ENCODE assay signal across 8 mouse cellular contexts in the genomic region with DNA sequence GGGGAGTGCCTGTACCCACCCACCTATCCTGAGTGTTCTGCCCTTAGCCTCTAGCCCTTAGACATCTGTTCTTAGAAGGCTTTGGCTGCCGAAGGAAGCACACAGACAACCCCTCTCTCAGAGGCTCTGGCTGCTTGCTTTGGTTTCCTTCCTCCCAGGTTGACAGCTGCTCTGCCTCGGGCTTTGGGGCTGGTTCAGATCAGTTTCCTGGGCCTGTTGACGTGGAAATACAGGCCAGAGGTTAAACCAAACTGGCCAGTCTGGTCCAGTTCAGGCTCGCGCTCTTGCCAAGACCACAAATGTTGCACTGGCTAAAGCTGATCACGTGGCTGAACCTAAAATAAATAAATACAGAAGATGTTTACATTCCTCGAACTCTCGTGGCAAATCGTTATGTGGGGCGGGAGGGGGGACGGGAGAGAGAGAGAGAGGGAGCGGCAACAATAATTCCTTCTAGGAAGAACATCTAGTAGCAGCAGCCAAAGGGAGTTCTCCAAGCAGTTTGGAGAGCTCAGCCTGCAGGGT. TPM values are rescaled to one million over a fixed set of nuclear protein-coding genes. Genes with fewer than 3 reads are reported as not detected.
DNase-seq lines count a peak whose midpoint lies in the region; ATAC-seq and TF ChIP-seq lines count a peak whose summit lies in the region.

No protein-coding gene starts in this region.

- ATAC-seq in heart, embryonic 12.5 days (ENCODE audit: insufficient number of reproducible peaks, low FRiP score) = no peak; the same call in 1 of the 2 replicates

- no peaks in the 10 kb centered on the region for H3K79me2 ChIP-seq in heart, adult 2 months (replicated peaks; ENCODE audit: control insufficient read depth, insufficient read depth, low read length)

- peaks cover 5% of the 10 kb centered on the region for H3K4me1 ChIP-seq in heart, adult 2 months (ENCODE audit: control insufficient read depth, insufficient read depth, low read length)
- peaks cover 5% of the 10 kb centered on the region for H3K4me1 ChIP-seq in heart, embryonic 12.5 days (replicated peaks)
- H3K4me1 ChIP-seq in small intestine, adult 2 months (ENCODE audit: control insufficient read depth, insufficient read depth, insufficient read length, low read length) = no peaks in the 10 kb centered on the region

- TF ChIP-seq CTCF in heart, adult 2 months (IDR thresholded peaks at IDR 0.05) = no peak
- no peak for TF ChIP-seq CTCF in small intestine, adult 2 months (IDR thresholded peaks at IDR 0.05; ENCODE audit: extremely low read depth, insufficient read length, insufficient replicate concordance, low read depth, low read length)

- 29% methylated on average over 12 of the region's 12 CpGs for WGBS in heart, adult 2 months
- WGBS in heart, embryonic 12.5 days = 38% methylated on average over 12 of the region's 12 CpGs
- WGBS in large intestine, adult 2 months = 10% methylated on average over 12 of the region's 12 CpGs
- 15% methylated on average over 12 of the region's 12 CpGs for WGBS in small intestine, adult 2 months

- H3K4me2 ChIP-seq in heart, embryonic 12.5 days = no peak overlapping the region

- 0 out of 2 replicates have a peak, but pooled peaks have one; percentile 39 for TF ChIP-seq EP300 in heart, adult 2 months (IDR thresholded peaks at IDR 0.05; ENCODE audit: insufficient read depth, low read depth, low read length)

- peaks cover 3% of the 10 kb centered on the region; the same call in 1 of the 2 replicates for H3K9me3 ChIP-seq in heart, embryonic 12.5 days (replicated peaks)

- DNase-seq in heart, adult 2 months = peak; percentile 49 to 57
- DNase-seq in heart, adult 9 months (ENCODE audit: low spot score in 2 of 2) = peak; percentile 49 to 68
- DNase-seq in large intestine, adult 2 months (ENCODE audit: low read depth, low spot score) = peak; percentile 74
- DNase-seq in left cerebral cortex, adult 11 months (ENCODE audit: low spot score) = no peak
- DNase-seq in layer of hippocampus, postnatal 14 days (ENCODE audit: low spot score in 2 of 2) = no peak
- no peak for DNase-seq in frontal cortex, postnatal 10 days (ENCODE audit: low spot score in 2 of 2)

- TF ChIP-seq POLR2A in heart, adult 2 months (IDR thresholded peaks at IDR 0.05; ENCODE audit: insufficient read depth, low read depth, low read length) = no peak
- TF ChIP-seq POLR2A in small intestine, adult 2 months (IDR thresholded peaks at IDR 0.05; ENCODE audit: low read depth, low read length) = 0 out of 2 replicates have a peak, but pooled peaks have one; percentile 13

- no peak overlapping the region for H3K4me3 ChIP-seq in heart, adult 2 months
- no peak overlapping the region for H3K4me3 ChIP-seq in heart, embryonic 12.5 days
- H3K4me3 ChIP-seq in small intestine, adult 2 months (ENCODE audit: low read depth, low read length) = no peak overlapping the region

- no peaks in the 10 kb centered on the region for H3K27me3 ChIP-seq in heart, adult 2 months (ENCODE audit: control insufficient read depth, insufficient read depth, low read length)
- H3K27me3 ChIP-seq in heart, embryonic 12.5 days (replicated peaks) = no peaks in the 10 kb centered on the region
- no peaks in the 10 kb centered on the region for H3K27me3 ChIP-seq in small intestine, adult 2 months (ENCODE audit: control insufficient read depth, insufficient read depth, low read length)

- intact Hi-C loops in heart, adult 2 months (cut with DNase I) = no loop called here

- no peaks in the 10 kb centered on the region for H3K36me3 ChIP-seq in heart, adult 2 months (ENCODE audit: control insufficient read depth, insufficient read depth, low read length)
- no peaks in the 10 kb centered on the region for H3K36me3 ChIP-seq in heart, embryonic 12.5 days
- no peaks in the 10 kb centered on the region for H3K36me3 ChIP-seq in small intestine, adult 2 months (ENCODE audit: control insufficient read depth, insufficient read depth, low read length)

- peak overlapping the region; percentile 26 for H3K27ac ChIP-seq in heart, adult 2 months
- H3K27ac ChIP-seq in heart, embryonic 12.5 days (ENCODE audit: poor library complexity, severe bottlenecking) = no peak overlapping the region
- peak overlapping the region; percentile 38; the same call in 1 of the 2 replicates for H3K27ac ChIP-seq in small intestine, adult 2 months (ENCODE audit: insufficient read depth, low read depth, low read length)

- no peak overlapping the region for H3K9ac ChIP-seq in heart, adult 2 months (ENCODE audit: low read depth, low read length)
- no peak overlapping the region for H3K9ac ChIP-seq in heart, embryonic 12.5 days

RNA-seq across cellular contexts. Expression of a gene that starts 49.5 kb away (rescaled TPM):
- total RNA-seq in heart, adult 2 months (2021) = 10 to 100 TPM; 63.9 to 86.1 TPM
- polyA plus RNA-seq in heart, adult 2 months (2012; rRNA removed) = 29.8 and 46.1 TPM in 2 replicates
- polyA plus RNA-seq in heart, embryonic 12.5 days (2016; fragmentation: Nextera tagmentation; extraction: Ambion mirVana) = 20.2 and 20.7 TPM in 2 replicates
- 13.7 and 17.0 TPM in 2 replicates for polyA plus RNA-seq in large intestine, adult 2 months (2012; rRNA removed)
- polyA plus RNA-seq in small intestine, adult 2 months (2012; rRNA removed) = 8.7 and 11.9 TPM in 2 replicates
- total RNA-seq in layer of hippocampus, postnatal 14 days (2021) = 10 to 100 TPM; 52.3 to 52.4 TPM

Comparison
In these comparisons a context has a peak if more than half of its experiments do, and no peak if none do; other contexts are left out.
1. DNase-seq: peak in heart, adult 2 months (2 of 2), heart, adult 9 months (2 of 2) and large intestine, adult 2 months (single experiment); none in left cerebral cortex, adult 11 months (single experiment), layer of hippocampus, postnatal 14 days (0 of 2) and frontal cortex, postnatal 10 days (0 of 2).